Mouse (Mus musculus): ENCODE measurements around the gene Nos1ap. TPM values are rescaled to one million over a fixed set of nuclear protein-coding genes. Genes with fewer than 3 reads are reported as not detected.

Nos1ap gene
- polyA plus RNA-seq, 1 experiment = 79.8 TPM

DNA sequence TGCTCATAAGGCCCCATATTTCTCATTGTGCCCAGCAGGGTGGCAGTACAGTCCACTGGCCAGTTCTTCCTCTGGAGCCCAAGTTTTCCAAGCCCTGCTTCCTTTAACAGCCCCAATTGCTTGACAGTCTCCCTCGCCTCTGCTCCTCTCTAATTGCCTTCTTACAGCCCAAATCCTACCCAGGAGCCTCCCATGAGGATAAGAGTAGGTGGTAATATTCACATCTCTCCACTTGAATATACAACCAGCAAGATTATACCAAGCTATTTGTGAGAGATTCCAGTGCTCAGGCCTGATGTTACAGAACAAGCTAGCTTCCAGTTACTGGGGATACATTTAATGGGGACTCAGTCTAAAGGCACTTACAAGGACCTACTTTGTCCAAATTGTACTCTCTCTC, 166.6 kb downstream of the Nos1ap start:
- H3K4me1 ChIP-seq (ENCODE audit: control insufficient read depth, insufficient read depth, insufficient read length, low read length) = peaks cover 2% of the 10 kb centered on the region; the same call in 1 of the 2 replicates
- 93% methylated on average over 1 of the region's 1 CpGs for WGBS
- TF ChIP-seq POLR2A (IDR thresholded peaks at IDR 0.05; ENCODE audit: low read depth, low read length) = no peak
- no peak for TF ChIP-seq CTCF (IDR thresholded peaks at IDR 0.05; ENCODE audit: extremely low read depth, insufficient read length, insufficient replicate concordance, low read depth, low read length)
- H3K27me3 ChIP-seq (ENCODE audit: control insufficient read depth, insufficient read depth, low read length) = no peaks in the 10 kb centered on the region
- no peaks in the 10 kb centered on the region for H3K36me3 ChIP-seq (ENCODE audit: control insufficient read depth, insufficient read depth, low read length)
- no peak overlapping the region for H3K27ac ChIP-seq (ENCODE audit: insufficient read depth, low read depth, low read length)
- no peak overlapping the region for H3K4me3 ChIP-seq (ENCODE audit: low read depth, low read length)

DNA sequence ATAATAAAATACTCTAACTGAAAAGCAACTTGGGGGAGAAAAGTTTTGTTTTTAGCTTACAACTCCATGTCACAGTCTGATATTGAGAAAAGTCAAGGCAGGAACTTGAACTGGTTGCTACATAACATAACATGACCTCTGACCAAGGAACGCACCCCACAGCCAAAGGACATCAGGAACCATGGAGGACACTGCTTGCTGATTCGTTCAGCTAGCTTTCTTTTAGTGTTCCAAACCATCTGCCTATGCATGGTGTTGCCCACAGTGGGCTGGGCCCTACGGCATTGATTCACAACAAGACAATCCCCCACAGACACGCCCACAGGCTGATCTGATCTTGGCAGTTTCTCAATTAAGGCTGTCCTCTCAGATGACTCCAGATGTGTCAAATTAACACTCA, 167.5 kb downstream of the Nos1ap start:
- H3K4me1 ChIP-seq (ENCODE audit: control insufficient read depth, insufficient read depth, insufficient read length, low read length) = peaks cover 2% of the 10 kb centered on the region; the same call in 1 of the 2 replicates
- H3K36me3 ChIP-seq (ENCODE audit: control insufficient read depth, insufficient read depth, low read length) = no peaks in the 10 kb centered on the region
- 65% methylated on average over 4 of the region's 4 CpGs for WGBS
- no peaks in the 10 kb centered on the region for H3K27me3 ChIP-seq (ENCODE audit: control insufficient read depth, insufficient read depth, low read length)
- no peak overlapping the region for H3K27ac ChIP-seq (ENCODE audit: insufficient read depth, low read depth, low read length)
- TF ChIP-seq CTCF (IDR thresholded peaks at IDR 0.05; ENCODE audit: extremely low read depth, insufficient read length, insufficient replicate concordance, low read depth, low read length) (no peak), POLR2A (IDR thresholded peaks at IDR 0.05; ENCODE audit: low read depth, low read length) (no peak)
- no peak overlapping the region for H3K4me3 ChIP-seq (ENCODE audit: low read depth, low read length)

DNA sequence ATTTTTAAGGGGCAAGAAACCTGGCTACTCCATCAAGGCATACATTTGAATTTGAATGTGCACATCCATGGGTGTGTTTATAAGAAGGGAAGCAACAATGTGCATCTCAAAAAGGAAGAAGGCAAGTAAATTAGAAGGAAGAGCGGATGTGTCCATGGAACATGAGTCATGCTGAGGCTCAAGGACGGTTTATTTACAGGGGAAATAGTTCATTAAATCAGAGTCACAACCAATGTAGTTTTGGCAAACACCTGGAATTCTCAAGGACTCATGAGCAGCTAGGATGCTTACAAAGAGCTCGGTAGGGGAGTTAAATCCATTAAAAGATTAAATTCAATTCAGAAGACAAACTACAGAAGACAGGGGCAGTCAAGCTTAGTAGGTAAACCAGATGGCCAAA, 169.7 kb downstream of the Nos1ap start:
- 79% methylated on average over 3 of the region's 3 CpGs for WGBS
- H3K27me3 ChIP-seq (ENCODE audit: control insufficient read depth, insufficient read depth, low read length) = no peaks in the 10 kb centered on the region
- no peak overlapping the region for H3K27ac ChIP-seq (ENCODE audit: insufficient read depth, low read depth, low read length)
- TF ChIP-seq CTCF (IDR thresholded peaks at IDR 0.05; ENCODE audit: extremely low read depth, insufficient read length, insufficient replicate concordance, low read depth, low read length) = no peak
- no peak for TF ChIP-seq POLR2A (IDR thresholded peaks at IDR 0.05; ENCODE audit: low read depth, low read length)
- H3K4me1 ChIP-seq (ENCODE audit: control insufficient read depth, insufficient read depth, insufficient read length, low read length) = peaks cover 2% of the 10 kb centered on the region; the same call in 1 of the 2 replicates
- no peak overlapping the region for H3K4me3 ChIP-seq (ENCODE audit: low read depth, low read length)
- no peaks in the 10 kb centered on the region for H3K36me3 ChIP-seq (ENCODE audit: control insufficient read depth, insufficient read depth, low read length)

DNA sequence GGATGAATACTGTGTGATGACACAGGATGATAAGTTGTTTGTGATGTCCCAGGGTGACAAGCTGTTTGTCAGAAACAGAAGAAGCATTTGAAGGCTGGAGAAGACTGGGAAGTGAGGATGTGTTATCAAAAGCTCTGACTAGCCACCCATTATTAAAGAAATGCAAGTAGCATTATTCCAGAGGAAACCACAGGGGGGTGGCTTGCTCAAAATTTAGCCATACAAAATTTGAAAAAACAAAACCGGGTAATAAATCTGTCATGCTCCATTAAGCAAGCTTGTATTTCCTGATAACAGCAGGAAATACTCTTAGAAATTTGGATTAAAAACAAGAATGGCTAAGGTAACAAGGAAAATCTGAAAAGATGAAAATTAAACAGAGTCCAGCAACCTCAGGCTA, 171.5 kb downstream of the Nos1ap start:
- no peak overlapping the region for H3K27ac ChIP-seq (ENCODE audit: insufficient read depth, low read depth, low read length)
- no peaks in the 10 kb centered on the region for H3K36me3 ChIP-seq (ENCODE audit: control insufficient read depth, insufficient read depth, low read length)
- H3K4me3 ChIP-seq (ENCODE audit: low read depth, low read length) = no peak overlapping the region
- peaks cover 2% of the 10 kb centered on the region; the same call in 1 of the 2 replicates for H3K4me1 ChIP-seq (ENCODE audit: control insufficient read depth, insufficient read depth, insufficient read length, low read length)
- WGBS = 26% methylated on average over 1 of the region's 1 CpGs
- no peak for TF ChIP-seq CTCF (IDR thresholded peaks at IDR 0.05; ENCODE audit: extremely low read depth, insufficient read length, insufficient replicate concordance, low read depth, low read length)
- TF ChIP-seq POLR2A (IDR thresholded peaks at IDR 0.05; ENCODE audit: low read depth, low read length) = no peak
- no peaks in the 10 kb centered on the region for H3K27me3 ChIP-seq (ENCODE audit: control insufficient read depth, insufficient read depth, low read length)

DNA sequence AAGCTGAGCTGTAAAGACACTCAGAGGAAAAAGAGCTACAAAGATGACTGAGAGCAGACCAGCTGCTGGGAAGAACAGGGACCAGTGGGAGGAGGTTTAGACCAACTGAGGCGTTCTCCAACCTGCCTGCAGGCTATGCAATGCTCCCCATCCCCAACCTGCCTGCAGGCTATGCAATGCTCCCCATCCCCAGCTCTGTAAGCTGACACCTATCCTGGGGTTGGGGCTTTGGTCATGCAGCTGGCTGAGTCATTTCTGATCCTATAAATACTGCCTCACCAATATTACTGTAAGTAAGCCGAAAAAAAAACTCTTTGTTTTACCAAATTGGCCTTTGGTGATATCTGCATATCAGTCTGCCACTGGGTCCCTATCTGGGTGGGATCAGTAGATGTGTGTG, 172.7 kb downstream of the Nos1ap start:
- Histone ChIP-seq H3K27me3 (ENCODE audit: control insufficient read depth, insufficient read depth, low read length) (no peaks in the 10 kb centered on the region), H3K36me3 (ENCODE audit: control insufficient read depth, insufficient read depth, low read length) (no peaks in the 10 kb centered on the region), H3K4me3 (ENCODE audit: low read depth, low read length) (no peak overlapping the region), H3K4me1 (ENCODE audit: control insufficient read depth, insufficient read depth, insufficient read length, low read length) (no peaks in the 10 kb centered on the region), H3K27ac (ENCODE audit: insufficient read depth, low read depth, low read length) (no peak overlapping the region)
- whole genome bisulfite sequencing = 87% methylated on average over 2 of the region's 2 CpGs
- no peak for TF ChIP-seq POLR2A (IDR thresholded peaks at IDR 0.05; ENCODE audit: low read depth, low read length)
- TF ChIP-seq CTCF (IDR thresholded peaks at IDR 0.05; ENCODE audit: extremely low read depth, insufficient read length, insufficient replicate concordance, low read depth, low read length) = no peak

DNA sequence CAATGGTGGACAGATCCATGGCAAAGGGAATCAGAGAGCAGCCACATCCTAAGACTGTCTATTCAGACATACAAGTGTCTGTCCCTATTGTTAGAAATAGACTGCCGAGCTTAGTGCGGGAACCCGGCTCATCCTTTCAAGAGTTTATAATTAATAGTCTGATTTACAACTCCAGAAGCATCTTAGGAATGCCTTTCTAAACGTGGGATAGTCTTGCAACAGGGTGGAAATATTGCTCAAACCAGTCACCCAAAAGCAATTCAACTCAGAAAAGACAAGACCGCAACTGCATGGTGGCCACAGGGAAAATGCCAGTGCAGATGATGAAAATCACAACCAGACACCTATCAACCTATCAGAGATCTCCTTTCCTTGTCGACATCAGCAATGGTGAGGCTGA, 173.5 kb downstream of the Nos1ap start:
- H3K27me3 ChIP-seq (ENCODE audit: control insufficient read depth, insufficient read depth, low read length) = no peaks in the 10 kb centered on the region
- H3K36me3 ChIP-seq (ENCODE audit: control insufficient read depth, insufficient read depth, low read length) = no peaks in the 10 kb centered on the region
- H3K27ac ChIP-seq (ENCODE audit: insufficient read depth, low read depth, low read length) = no peak overlapping the region
- WGBS = 64% methylated on average over 6 of the region's 6 CpGs
- H3K4me1 ChIP-seq (ENCODE audit: control insufficient read depth, insufficient read depth, insufficient read length, low read length) = no peaks in the 10 kb centered on the region
- TF ChIP-seq CTCF (IDR thresholded peaks at IDR 0.05; ENCODE audit: extremely low read depth, insufficient read length, insufficient replicate concordance, low read depth, low read length) (no peak), POLR2A (IDR thresholded peaks at IDR 0.05; ENCODE audit: low read depth, low read length) (no peak)
- H3K4me3 ChIP-seq (ENCODE audit: low read depth, low read length) = no peak overlapping the region

DNA sequence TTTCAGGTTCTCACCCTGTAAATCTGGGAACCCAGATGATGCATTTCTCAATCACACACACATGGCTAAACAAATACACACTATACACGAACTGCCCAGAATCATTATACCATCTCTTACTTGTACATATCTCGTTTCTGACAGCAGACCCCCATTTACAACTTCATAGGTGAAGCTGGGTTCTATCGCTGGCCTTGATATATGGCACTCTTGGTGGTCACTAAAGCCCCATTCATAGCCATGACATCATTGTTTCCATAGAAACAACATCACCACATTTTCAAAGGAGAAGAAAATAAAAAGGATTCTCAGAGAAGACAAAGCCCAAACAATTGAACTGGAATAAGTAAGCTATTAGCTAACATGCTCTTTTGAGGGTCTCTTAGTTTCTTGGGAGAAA, 174.3 kb downstream of the Nos1ap start:
- Histone ChIP-seq H3K36me3 (ENCODE audit: control insufficient read depth, insufficient read depth, low read length) (no peaks in the 10 kb centered on the region), H3K27me3 (ENCODE audit: control insufficient read depth, insufficient read depth, low read length) (no peaks in the 10 kb centered on the region), H3K27ac (ENCODE audit: insufficient read depth, low read depth, low read length) (no peak overlapping the region), H3K4me1 (ENCODE audit: control insufficient read depth, insufficient read depth, insufficient read length, low read length) (no peaks in the 10 kb centered on the region), H3K4me3 (ENCODE audit: low read depth, low read length) (no peak overlapping the region)
- 73% methylated on average over 3 of the region's 3 CpGs for WGBS
- TF ChIP-seq POLR2A (IDR thresholded peaks at IDR 0.05; ENCODE audit: low read depth, low read length) (no peak), CTCF (IDR thresholded peaks at IDR 0.05; ENCODE audit: extremely low read depth, insufficient read length, insufficient replicate concordance, low read depth, low read length) (no peak)
